Mouse (Mus musculus) hindbrain, embryonic 13.5 days (tissue): ENCODE measurements around the gene Hist1h1d. TPM values are rescaled to one million over a fixed set of nuclear protein-coding genes. Genes with fewer than 3 reads are reported as not detected.
A peak's percentile ranks its signal among the peaks of the same experiment; 100 is the strongest.

Experiments
- ATAC-seq: fragments of 200-750 bp; cut with Nextera tagmentation; 2 replicates; pipeline ENCODE4 v1.8.0; 2017; ENCODE audit warnings: moderate TSS enrichment; ENCODE audit not compliant: low FRiP score
- H3K27ac ChIP-seq: fragments of 300-500 bp; sonication (generic); 2 replicates; pipeline ENCODE4 v1.5.1; 2015; ENCODE audit warnings: inconsistent platforms, mild to moderate bottlenecking, moderate library complexity
- H3K27me3 ChIP-seq: fragments of 300-500 bp; sonication (generic); 2 replicates; pipeline ENCODE4 v1.6.1; 2015; ENCODE audit warnings: mild to moderate bottlenecking, inconsistent platforms
- H3K36me3 ChIP-seq: fragments of 300-500 bp; sonication (generic); 2 replicates; pipeline ENCODE4 v1.6.1; 2015; ENCODE audit warnings: mild to moderate bottlenecking, inconsistent platforms
- H3K4me1 ChIP-seq: fragments of 300-500 bp; sonication (generic); replicated peaks from 2 replicates; pipeline ENCODE4 v1.6.1; 2015; ENCODE audit warnings: inconsistent platforms
- H3K4me2 ChIP-seq: fragments of 300-500 bp; sonication (generic); 2 replicates; pipeline ENCODE4 v1.6.1; 2015; ENCODE audit warnings: inconsistent platforms, mild to moderate bottlenecking, moderate library complexity
- H3K4me3 ChIP-seq: fragments of 300-500 bp; sonication (generic); 2 replicates; pipeline ENCODE4 v1.5.1; 2015; ENCODE audit warnings: mild to moderate bottlenecking, inconsistent platforms
- H3K9ac ChIP-seq: fragments of 300-500 bp; sonication (generic); 2 replicates; pipeline ENCODE4 v1.6.1; 2015; ENCODE audit warnings: mild to moderate bottlenecking, inconsistent platforms
- H3K9me3 ChIP-seq: fragments of 300-500 bp; sonication (generic); 2 replicates; pipeline ENCODE4 v1.6.1; 2016; ENCODE audit warnings: inconsistent platforms
- WGBS: fragments of 180-500 bp; shearing (Covaris S2); methylation state at CpG from one replicate; pipeline ENCODE4 v1.1.7; 2015; 5-methylcytosine and 5-hydroxymethylcytosine counted together
- polyA plus RNA-seq: library from polyadenylated mRNA; unstranded; fragments of >200 nt; fragmentation: Nextera tagmentation; extraction: Ambion mirVana; gene quantifications from 2 replicates; pipeline ENCODE4 v1.2.1, GENCODE M21; 2015

Hist1h1d gene
- 0.10 and 0.16 TPM in 2 replicates for polyA plus RNA-seq

DNA sequence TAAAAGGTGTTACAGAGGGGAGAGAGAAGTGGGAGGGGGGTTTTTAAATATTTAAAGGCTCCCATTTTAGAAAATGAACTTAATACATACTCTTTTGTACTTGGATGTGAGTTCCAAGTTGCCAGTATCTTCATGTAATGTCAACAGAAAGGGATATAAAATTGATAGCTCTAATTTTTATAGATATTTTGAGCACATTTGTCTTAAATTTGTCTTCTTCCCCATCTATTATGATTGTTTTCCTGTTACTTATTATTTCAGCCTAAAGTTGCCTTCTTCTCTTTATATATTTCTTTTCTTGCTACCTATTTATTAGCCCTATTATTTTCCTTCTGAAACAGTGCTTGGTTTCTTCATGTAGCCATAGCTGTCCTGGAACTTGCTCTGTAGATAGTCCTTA, at the start of gene Hist1h1d:
Hist1h1d (plus strand) TSS at position 301 of the 400 bp plus-strand sequence.
- no peak within 1 kb of the TSS for H3K4me3 ChIP-seq
- peak within 1 kb of the TSS; percentile 64 for H3K4me2 ChIP-seq
- H3K36me3 ChIP-seq: no peaks in the 10 kb centered on the region
- no peaks in the 10 kb centered on the region for H3K27me3 ChIP-seq
- peak within 1 kb of the TSS; percentile 93 for H3K27ac ChIP-seq
- H3K9ac ChIP-seq: no peak within 1 kb of the TSS
- ATAC-seq: no peak
- no peaks in the 10 kb centered on the region for H3K9me3 ChIP-seq
- peaks cover 32% of the 10 kb centered on the region for H3K4me1 ChIP-seq

GRCm38 (mm10) chr13:23503797-23504196, 49.3 kb upstream of the Hist1h1d start:
- H3K9ac ChIP-seq: no peak overlapping the region
- WGBS: 1% methylated on average over 9 of the region's 9 CpGs
- H3K9me3 ChIP-seq: no peaks in the 10 kb centered on the region
- H3K27me3 ChIP-seq: peaks cover 28% of the 10 kb centered on the region
- no peak overlapping the region for H3K27ac ChIP-seq
- 0 out of 2 replicates have a peak overlapping the region, but pooled peaks have one; percentile 19 for H3K4me2 ChIP-seq
- H3K4me3 ChIP-seq: no peak overlapping the region
- peaks cover 13% of the 10 kb centered on the region; the same call in 1 of the 2 replicates for H3K4me1 ChIP-seq
- ATAC-seq: no peak
- no peaks in the 10 kb centered on the region for H3K36me3 ChIP-seq

DNA sequence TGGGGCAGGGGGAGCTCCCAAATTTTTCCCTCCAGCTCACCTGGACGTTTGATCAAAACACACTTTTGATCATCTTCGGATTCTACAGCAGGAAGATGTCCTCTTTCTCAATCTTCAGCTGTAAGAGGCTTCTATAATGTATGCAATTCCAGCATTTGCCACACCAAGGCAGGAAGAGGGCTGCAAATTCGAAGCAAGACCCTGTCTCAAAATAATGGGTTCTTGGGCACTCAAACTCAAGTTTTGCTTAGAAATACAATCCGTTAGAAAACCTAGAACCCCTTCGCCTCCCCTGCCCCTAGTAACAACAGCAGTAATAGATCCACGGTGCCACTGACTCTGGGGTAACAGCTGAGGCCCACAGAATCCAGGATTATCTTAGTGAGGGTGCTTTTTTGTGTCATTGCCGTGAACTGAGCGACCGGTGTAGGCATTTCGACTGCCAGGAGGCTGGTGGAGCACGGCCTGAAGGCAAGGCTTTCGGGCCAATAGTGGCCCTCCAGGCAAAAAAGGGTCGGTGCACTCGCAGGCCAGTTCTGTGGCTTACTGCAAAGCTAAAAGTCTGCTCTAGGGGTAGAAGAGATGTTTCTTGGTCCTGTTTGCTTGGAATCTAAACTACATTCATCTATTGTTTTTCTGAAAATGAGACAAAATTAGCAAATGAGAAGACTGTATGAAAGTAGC, 47.3 kb upstream of the Hist1h1d start:
- peaks cover 13% of the 10 kb centered on the region; the same call in 1 of the 2 replicates for H3K4me1 ChIP-seq
- no peaks in the 10 kb centered on the region for H3K36me3 ChIP-seq
- peak overlapping the region; percentile 18 for H3K4me3 ChIP-seq
- H3K9me3 ChIP-seq: no peaks in the 10 kb centered on the region
- ATAC-seq: no peak
- H3K27ac ChIP-seq: no peak overlapping the region
- peak overlapping the region; percentile 39 for H3K4me2 ChIP-seq
- WGBS: 4% methylated on average over 14 of the region's 14 CpGs
- no peak overlapping the region for H3K9ac ChIP-seq
- H3K27me3 ChIP-seq: peaks cover 19% of the 10 kb centered on the region

DNA sequence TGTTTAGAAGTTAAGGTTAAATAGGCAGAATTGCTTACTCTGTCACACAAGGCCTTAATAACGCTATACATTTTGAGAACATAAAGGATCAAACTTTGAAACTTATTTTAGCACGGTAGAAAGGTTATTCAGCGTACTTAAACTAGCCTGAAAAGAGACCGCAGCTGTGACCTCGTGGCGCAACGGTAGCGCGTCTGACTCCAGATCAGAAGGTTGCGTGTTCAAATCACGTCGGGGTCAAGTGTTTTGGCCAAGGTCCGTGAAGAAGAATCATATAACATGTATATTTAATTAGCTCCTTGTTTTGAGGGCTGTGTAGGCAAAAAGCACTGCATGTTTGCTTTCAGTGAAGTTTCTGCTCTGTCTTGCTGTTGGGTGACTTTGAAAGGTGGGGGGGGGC, 46.7 kb upstream of the Hist1h1d start:
- WGBS: 4% methylated on average over 13 of the region's 13 CpGs
- ATAC-seq: no peak
- Histone ChIP-seq H3K27ac (no peak overlapping the region), H3K36me3 (no peaks in the 10 kb centered on the region), H3K4me3 (no peak overlapping the region; the same call in 1 of the 2 replicates), H3K4me1 (peaks cover 13% of the 10 kb centered on the region; the same call in 1 of the 2 replicates), H3K27me3 (peaks cover 19% of the 10 kb centered on the region), H3K9ac (no peak overlapping the region), H3K9me3 (no peaks in the 10 kb centered on the region), H3K4me2 (peak overlapping the region; percentile 39; the same call in 1 of the 2 replicates)

GRCm38 (mm10) chr13:23506819-23507515, 46.1 kb upstream of the Hist1h1d start:
- Histone ChIP-seq H3K27me3 (peaks cover 15% of the 10 kb centered on the region), H3K36me3 (no peaks in the 10 kb centered on the region), H3K27ac (no peak overlapping the region), H3K4me3 (no peak overlapping the region), H3K4me2 (no peak overlapping the region), H3K9ac (no peak overlapping the region), H3K4me1 (peaks cover 13% of the 10 kb centered on the region; the same call in 1 of the 2 replicates), H3K9me3 (no peaks in the 10 kb centered on the region)
- 16% methylated on average over 14 of the region's 14 CpGs for WGBS
- ATAC-seq: no peak

DNA sequence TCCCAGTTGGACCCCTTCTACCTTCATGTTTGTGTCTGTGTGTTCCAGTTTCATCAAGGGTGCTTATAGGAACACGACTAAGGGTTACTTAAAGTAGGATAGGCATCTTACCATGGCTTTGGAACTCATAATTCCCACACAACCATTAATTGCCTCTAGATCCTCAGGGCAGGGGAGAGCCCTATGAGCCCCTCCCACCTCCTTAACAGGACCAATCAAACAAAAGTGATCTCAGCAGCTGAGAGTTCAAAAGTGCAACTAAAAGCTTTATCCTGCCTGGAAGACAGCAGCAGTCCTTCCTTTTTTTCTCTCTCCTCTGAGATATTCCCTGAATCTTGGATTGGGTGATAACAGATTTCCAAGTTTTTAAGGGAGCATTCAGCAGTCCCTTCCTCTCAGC, 42.9 kb upstream of the Hist1h1d start:
- ATAC-seq: no peak
- Histone ChIP-seq H3K27me3 (peaks cover 9% of the 10 kb centered on the region), H3K4me3 (no peak overlapping the region), H3K9ac (no peak overlapping the region), H3K4me1 (peaks cover 9% of the 10 kb centered on the region; the same call in 1 of the 2 replicates), H3K27ac (no peak overlapping the region), H3K9me3 (no peaks in the 10 kb centered on the region), H3K4me2 (no peak overlapping the region), H3K36me3 (no peaks in the 10 kb centered on the region)
- 53% methylated on average over 1 of the region's 1 CpGs for WGBS

GRCm38 (mm10) chr13:23513517-23513916, 39.5 kb upstream of the Hist1h1d start:
- no peak overlapping the region for H3K27ac ChIP-seq
- no peak overlapping the region for H3K4me3 ChIP-seq
- H3K27me3 ChIP-seq: no peaks in the 10 kb centered on the region
- no peak for ATAC-seq
- H3K9me3 ChIP-seq: no peaks in the 10 kb centered on the region
- H3K4me1 ChIP-seq: peaks cover 4% of the 10 kb centered on the region
- H3K9ac ChIP-seq: no peak overlapping the region
- WGBS: 90% methylated on average over 1 of the region's 1 CpGs
- H3K4me2 ChIP-seq: no peak overlapping the region
- H3K36me3 ChIP-seq: no peaks in the 10 kb centered on the region

DNA sequence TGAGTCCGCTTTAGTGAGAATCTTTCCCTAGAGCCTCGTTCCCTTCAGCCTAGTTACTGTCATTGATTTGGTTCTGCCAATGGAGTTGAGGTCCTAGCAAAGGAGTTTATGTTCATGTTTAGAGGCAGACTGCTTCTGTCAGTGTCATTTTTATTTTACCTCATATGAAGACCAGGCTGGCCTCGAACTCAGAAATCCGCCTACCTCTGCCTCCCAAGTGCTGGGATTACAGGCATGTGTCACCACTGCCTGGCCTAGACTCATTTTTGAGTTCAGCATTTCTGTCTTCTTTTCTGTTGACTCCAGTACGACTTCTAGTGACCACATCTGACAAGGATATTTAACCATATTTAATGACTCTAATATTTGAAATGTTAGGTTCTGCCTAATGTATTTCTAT, 37.8 kb upstream of the Hist1h1d start:
- ATAC-seq: no peak
- 77% methylated on average over 5 of the region's 5 CpGs for WGBS

GRCm38 (mm10) chr13:23515826-23516620, 37.0 kb upstream of the Hist1h1d start:
- H3K4me1 ChIP-seq: peaks cover 9% of the 10 kb centered on the region
- peak overlapping the region; percentile 56 for H3K4me2 ChIP-seq
- no peaks in the 10 kb centered on the region for H3K36me3 ChIP-seq
- H3K27ac ChIP-seq: no peak overlapping the region
- no peaks in the 10 kb centered on the region for H3K9me3 ChIP-seq
- 55% methylated on average over 15 of the region's 15 CpGs for WGBS
- H3K9ac ChIP-seq: peak overlapping the region; percentile 56
- H3K27me3 ChIP-seq: no peaks in the 10 kb centered on the region
- peak overlapping the region; percentile 46 for H3K4me3 ChIP-seq
- ATAC-seq: no peak

More for the DNA sequence above, 37.8 kb upstream of the Hist1h1d start:
- Histone ChIP-seq H3K27ac (no peak overlapping the region), H3K9me3 (no peaks in the 10 kb centered on the region), H3K4me3 (no peak overlapping the region), H3K4me2 (no peak overlapping the region), H3K36me3 (no peaks in the 10 kb centered on the region), H3K4me1 (peaks cover 9% of the 10 kb centered on the region), H3K9ac (no peak overlapping the region), H3K27me3 (no peaks in the 10 kb centered on the region)

DNA sequence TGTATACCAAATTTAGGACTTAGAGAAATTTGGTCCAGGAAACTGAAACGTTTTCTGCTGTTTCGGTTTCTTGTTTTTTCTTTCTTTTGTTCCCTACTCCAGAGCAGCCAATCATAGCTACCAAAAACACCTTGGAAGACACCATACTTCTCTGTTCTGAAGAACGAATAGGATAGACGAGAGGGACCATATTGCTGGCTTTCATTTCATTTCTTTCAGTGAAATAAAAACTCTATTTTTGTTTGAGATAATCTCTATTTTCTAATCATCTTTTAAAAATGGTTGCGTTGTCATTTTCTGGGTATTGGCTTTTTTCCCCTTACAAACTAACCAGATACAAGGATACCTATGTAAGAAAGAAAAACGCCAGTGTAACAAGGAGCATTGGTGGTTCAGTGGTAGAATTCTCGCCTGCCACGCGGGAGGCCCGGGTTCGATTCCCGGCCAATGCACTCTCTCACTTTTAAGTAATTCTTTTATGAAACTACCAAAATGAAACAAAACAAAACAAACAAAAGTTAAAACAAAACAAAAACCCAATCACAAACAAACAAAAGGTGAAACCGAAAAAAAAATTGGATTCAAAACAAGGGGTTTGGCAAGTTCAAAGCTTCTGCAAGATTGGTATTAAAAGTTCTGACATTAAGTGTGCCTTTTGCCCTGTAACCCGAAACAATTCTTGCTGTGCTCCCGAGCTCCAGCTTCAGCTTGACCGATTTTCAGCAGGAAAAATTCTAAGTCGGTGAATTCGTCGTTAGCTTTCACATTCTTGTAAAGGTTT, 36.0 kb upstream of the Hist1h1d start:
- peak overlapping the region; percentile 46 for H3K4me3 ChIP-seq
- H3K9me3 ChIP-seq: no peaks in the 10 kb centered on the region
- peak overlapping the region; percentile 74 for H3K4me2 ChIP-seq
- 0% methylated on average over 19 of the region's 19 CpGs for WGBS
- peak overlapping the region; percentile 66; the same call in 1 of the 2 replicates for H3K27ac ChIP-seq
- peaks cover 9% of the 10 kb centered on the region for H3K4me1 ChIP-seq
- no peaks in the 10 kb centered on the region for H3K36me3 ChIP-seq
- peak; percentile 74 for ATAC-seq
- no peaks in the 10 kb centered on the region for H3K27me3 ChIP-seq
- peak overlapping the region; percentile 53; the same call in 1 of the 2 replicates for H3K9ac ChIP-seq

- H3K9ac ChIP-seq: peak overlapping the region; percentile 53; the same call in 1 of the 2 replicates
- ATAC-seq: peak; percentile 91
- H3K9me3 ChIP-seq: no peaks in the 10 kb centered on the region
- H3K4me1 ChIP-seq: peaks cover 9% of the 10 kb centered on the region
- H3K4me3 ChIP-seq: peak overlapping the region; percentile 46
- peak overlapping the region; percentile 74 for H3K4me2 ChIP-seq
- peak overlapping the region; percentile 66; the same call in 1 of the 2 replicates for H3K27ac ChIP-seq
- no peaks in the 10 kb centered on the region for H3K27me3 ChIP-seq
- WGBS: under 1% methylated on average over 27 of the region's 27 CpGs
- H3K36me3 ChIP-seq: no peaks in the 10 kb centered on the region
Observed at GRCm38 (mm10) chr13:23517603-23518294, 35.3 kb upstream of the Hist1h1d start.
